In genomic region chr7:6130346-6130745, GRCm38 (mm10) we compare ENCODE assay signal across 27 mouse cellular contexts. TPM values are rescaled to one million over a fixed set of nuclear protein-coding genes. Genes with fewer than 3 reads are reported as not detected.
A peak's percentile ranks its signal among the peaks of the same experiment; 100 is the strongest.
DNase-seq lines count a peak whose midpoint lies in the region; ATAC-seq and TF ChIP-seq lines count a peak whose summit lies in the region.
"Had no signal": no experiment of that assay in that cellular context is flagged by ENCODE, and none has a peak within 500 bp of the region (broad histone marks: within the 10 kb centered on the region; RNA-seq: fewer than 3 reads in every experiment).

No protein-coding gene starts in this region.

- dilution Hi-C loops in CH12.LX (cut with MboI; ENCODE audit: extremely low pct_ligation_motif_present, extremely low pct_unique_long_range_greater_than_20kb, low sequenced_read_pairs), result no loop called here

- WGBS in limb, embryonic 11.5 days, result 39% methylated on average over 4 of the region's 4 CpGs

- TF ChIP-seq CTCF in CH12.LX (conservative IDR thresholded peaks at IDR 0.05 in 1 of 2, IDR thresholded peaks at IDR 0.05 in 1 of 2; ENCODE audit: low read depth in 2 of 2, low read length in 2 of 2), result no peak

- H3K9ac ChIP-seq in CH12.LX (ENCODE audit: insufficient read depth, low read depth), result no peak overlapping the region
- H3K9ac ChIP-seq in limb, embryonic 11.5 days (ENCODE audit: low read length), result no peak overlapping the region
- H3K9ac ChIP-seq: embryonic facial prominence, embryonic 12.5 days; forebrain, embryonic 12.5 days; heart, embryonic 15.5 days; hindbrain, embryonic 14.5 days; liver, embryonic 13.5 days; midbrain, embryonic 15.5 days; neural tube, embryonic 13.5 days; stomach, embryonic 15.5 days had no signal

- H3K36me3 ChIP-seq in CH12.LX (replicated peaks in 1 of 2; ENCODE audit: control insufficient read depth in 1 of 2, insufficient read depth in 1 of 2, low read length in 1 of 2), result peaks cover 24 to 51% of the 10 kb centered on the region in 2 experiments
- H3K36me3 ChIP-seq in limb, embryonic 11.5 days (ENCODE audit: control insufficient read depth, insufficient read depth, low read length), result peaks cover 16% of the 10 kb centered on the region

- no peak for TF ChIP-seq RAD21 in CH12.LX (IDR thresholded peaks at IDR 0.05; ENCODE audit: low read depth, low read length)

- no peaks in the 10 kb centered on the region for H3K79me2 ChIP-seq in CH12.LX (replicated peaks; ENCODE audit: control insufficient read depth, extremely low read depth, insufficient read depth, poor library complexity, severe bottlenecking)

- DNase-seq in embryo, embryonic 10 days (ENCODE audit: low spot score), result peak; percentile 50
- DNase-seq in embryo, embryonic 9.5 days (ENCODE audit: extremely low spot score), result no peak
- DNase-seq in CH12.LX (ENCODE audit: extremely low read depth) (no peak), adipocyte (ENCODE audit: low spot score) (no peak)
- DNase-seq in embryo, embryonic 11 days, result peak; percentile 41
- peak; percentile 58 for DNase-seq in limb, embryonic 11.5 days (ENCODE audit: low spot score)
- DNase-seq in layer of hippocampus, postnatal 25 days (ENCODE audit: extremely low spot score in 1 of 2, low spot score in 1 of 2), result no peak
- DNase-seq: adrenal gland, postnatal 10 days; cerebellum, adult 18-20 months; cerebellum, postnatal 14 days; heart, postnatal 36 days; kidney, adult 18-20 months; liver, embryonic 13.5 days; lung, adult 2 months; lung, postnatal 36 days; right cerebral cortex, postnatal 4 days; thymus, adult 2 months had no signal

- no peaks in the 10 kb centered on the region for H3K9me3 ChIP-seq in CH12.LX (replicated peaks; ENCODE audit: low read length)
- H3K9me3 ChIP-seq in limb, embryonic 11.5 days (ENCODE audit: control insufficient read depth, low read length), result peaks cover 5% of the 10 kb centered on the region; the same call in 1 of the 2 replicates
- H3K9me3 ChIP-seq: liver, embryonic 13.5 days; stomach, embryonic 15.5 days had no signal

- no peak; the same call in 1 of the 2 replicates for ATAC-seq in limb, embryonic 11.5 days (ENCODE audit: insufficient number of reproducible peaks, low FRiP score, low TSS enrichment, low read depth)
- ATAC-seq in activated CD4-positive, CD25-positive, alpha-beta regulatory T cell, adult 4 months, result no peak
- ATAC-seq: inflammation-experienced regulatory T-cells, adult 6 months; midbrain, embryonic 15.5 days had no signal

- no peak overlapping the region for H3K4me2 ChIP-seq in CH12.LX (ENCODE audit: insufficient read depth, low read depth, poor library complexity, severe bottlenecking)
- H3K4me2 ChIP-seq in limb, embryonic 11.5 days (ENCODE audit: low read depth, severe bottlenecking), result no peak overlapping the region
- H3K4me2 ChIP-seq: embryonic facial prominence, embryonic 12.5 days; forebrain, embryonic 12.5 days; heart, embryonic 15.5 days; hindbrain, embryonic 14.5 days; liver, embryonic 13.5 days; midbrain, embryonic 15.5 days; neural tube, embryonic 13.5 days; stomach, embryonic 15.5 days had no signal

- no peak for TF ChIP-seq POLR2A in CH12.LX (IDR thresholded peaks at IDR 0.05; ENCODE audit: low read depth, low read length)

- H3K4me3 ChIP-seq in CH12.LX (replicated peaks in 1 of 3; ENCODE audit: low read depth in 2 of 3, low read length in 2 of 3, poor library complexity in 1 of 3), result no peak overlapping the region
- H3K4me3 ChIP-seq in limb, embryonic 11.5 days (ENCODE audit: low read depth, low read length), result no peak overlapping the region
- H3K4me3 ChIP-seq: embryonic facial prominence, embryonic 12.5 days; forebrain, embryonic 12.5 days; heart, embryonic 15.5 days; liver, embryonic 13.5 days; midbrain, embryonic 15.5 days; neural tube, embryonic 13.5 days; stomach, embryonic 15.5 days had no signal

- in situ Hi-C loops in CH12.LX (cut with MboI; ENCODE audit: low pct_ligation_motif_present, low pct_unique_long_range_greater_than_20kb, low sequenced_read_pairs), result no loop called here

- H3K27me3 ChIP-seq in CH12.LX (replicated peaks), result no peaks in the 10 kb centered on the region
- H3K27me3 ChIP-seq in limb, embryonic 11.5 days (ENCODE audit: control insufficient read depth, insufficient read depth, low read length), result no peaks in the 10 kb centered on the region
- H3K27me3 ChIP-seq: embryonic facial prominence, embryonic 12.5 days; forebrain, embryonic 12.5 days; heart, embryonic 15.5 days; liver, embryonic 13.5 days; midbrain, embryonic 15.5 days; neural tube, embryonic 13.5 days; stomach, embryonic 15.5 days had no signal

- TF ChIP-seq EP300 in CH12.LX (IDR thresholded peaks at IDR 0.05; ENCODE audit: low read length), result no peak

- 0 out of 4 replicates have a peak, but pooled peaks cover 0 to 3% of the 10 kb centered on the region in 2 experiments for H3K4me1 ChIP-seq in CH12.LX (ENCODE audit: control insufficient read depth in 1 of 2, insufficient read depth in 2 of 2)
- H3K4me1 ChIP-seq in limb, embryonic 11.5 days (ENCODE audit: control insufficient read depth, insufficient read depth, low read length), result no peaks in the 10 kb centered on the region
- H3K4me1 ChIP-seq: embryonic facial prominence, embryonic 12.5 days; forebrain, embryonic 12.5 days; stomach, embryonic 15.5 days had no signal

- no peak overlapping the region for H3K27ac ChIP-seq in CH12.LX (ENCODE audit: insufficient read depth, low read depth)
- no peak overlapping the region for H3K27ac ChIP-seq in limb, embryonic 11.5 days (replicated peaks; ENCODE audit: low read depth, low read length)
- H3K27ac ChIP-seq: embryonic facial prominence, embryonic 12.5 days; forebrain, embryonic 12.5 days; heart, embryonic 15.5 days; hindbrain, embryonic 14.5 days; kidney, postnatal 0 days; liver, embryonic 13.5 days; midbrain, embryonic 15.5 days; neural tube, embryonic 13.5 days; stomach, embryonic 15.5 days had no signal

TF ChIP-seq in CH12.LX, 34 proteins besides CTCF, POLR2A, EP300 and RAD21:
- no peak for TF ChIP-seq SMC3 (IDR thresholded peaks at IDR 0.05; ENCODE audit: low read depth, low read length)
- TF ChIP-seq POLR2AphosphoS2 (IDR thresholded peaks at IDR 0.05; ENCODE audit: low read depth, low read length), result 0 out of 2 replicates have a peak, but pooled peaks have one; percentile 4
- no peak for TF ChIP-seq MAX (IDR thresholded peaks at IDR 0.05; ENCODE audit: low read length)
- no peak for TF ChIP-seq MXI1 (IDR thresholded peaks at IDR 0.05; ENCODE audit: low read depth, low read length)
TF ChIP-seq in CH12.LX: peak in this region for 1.

RNA-seq across cellular contexts. Expression of gene Zfp787, which starts 25.5 kb away (rescaled TPM):
- total RNA-seq in CH12.LX (2012; rRNA removed) (24.8 and 28.3 TPM in 2 replicates), CH12.LX (2014; rRNA removed) (17.5 and 22.1 TPM in 2 replicates)
- 19.0 and 19.3 TPM in 2 replicates for polyA plus RNA-seq in CH12.LX (2012; ENCODE audit: insufficient read length, low read depth)
- polyA plus RNA-seq in limb, embryonic 11.5 days (2014; fragmentation: Nextera tagmentation; extraction: Ambion mirVana), result 13.2 and 14.7 TPM in 2 replicates
- polyA plus RNA-seq in activated CD4-positive, CD25-positive, alpha-beta regulatory T cell, adult 4 months (2017; shearing (Covaris generic)), result 1 to 10 TPM; 4.9 to 9.3 TPM
- 10 to 100 TPM; 25.5 to 28.2 TPM for total RNA-seq in layer of hippocampus, postnatal 25 days (2021)

RNA-seq across cellular contexts. Expression of gene Zfp444, which starts 41.7 kb away (rescaled TPM):
- total RNA-seq in CH12.LX (2012; rRNA removed) (18.1 and 18.2 TPM in 2 replicates), CH12.LX (2014; rRNA removed) (13.4 and 16.0 TPM in 2 replicates)
- polyA plus RNA-seq in CH12.LX (2012; ENCODE audit: insufficient read length, low read depth), result 22.0 and 23.3 TPM in 2 replicates
- 71.6 and 79.7 TPM in 2 replicates for polyA plus RNA-seq in limb, embryonic 11.5 days (2014; fragmentation: Nextera tagmentation; extraction: Ambion mirVana)
- polyA plus RNA-seq in activated CD4-positive, CD25-positive, alpha-beta regulatory T cell, adult 4 months (2017; shearing (Covaris generic)), result 1 to 10 TPM; 9.2 to 9.6 TPM
- total RNA-seq in layer of hippocampus, postnatal 25 days (2021), result 10 to 100 TPM; 58.2 to 66.7 TPM

Comparison
In these comparisons a context has a peak if more than half of its experiments do, and no peak if none do; other contexts are left out.
1. DNase-seq: peak in embryo, embryonic 10 days (single experiment), embryo, embryonic 11 days (single experiment) and limb, embryonic 11.5 days (single experiment); none in embryo, embryonic 9.5 days (single experiment), CH12.LX (single experiment), adipocyte (single experiment) and layer of hippocampus, postnatal 25 days (0 of 2).